Mouse (Mus musculus): ENCODE data around the gene Snap25.

Gene Snap25

GRCm38 (mm10) chr2:136712441-136713015 is 725 bp upstream of the Snap25 start:
- DNase-seq: no peak

GRCm38 (mm10) chr2:136714008-136714411 is 757 bp downstream of the Snap25 start:
- DNase-seq: peak; percentile 54

- no peak for DNase-seq
Observed at GRCm38 (mm10) chr2:136715531-136715930, 2.3 kb downstream of the Snap25 start.

GRCm38 (mm10) chr2:136716400-136716799 is 3.1 kb downstream of the Snap25 start:
- no peak for DNase-seq

- no peak for DNase-seq
Observed at GRCm38 (mm10) chr2:136720235-136720634, 7.0 kb downstream of the Snap25 start.

- no peak for DNase-seq
Observed at GRCm38 (mm10) chr2:136738260-136738659, 25.0 kb downstream of the Snap25 start.

- no peak for DNase-seq
Observed at GRCm38 (mm10) chr2:136742230-136742629, 29.0 kb downstream of the Snap25 start.

- DNase-seq: no peak
Observed at GRCm38 (mm10) chr2:136744683-136745326, 31.6 kb downstream of the Snap25 start.

- no peak for DNase-seq
Observed at GRCm38 (mm10) chr2:136745327-136745994, 32.2 kb downstream of the Snap25 start.

GRCm38 (mm10) chr2:136753682-136754081 is 40.4 kb downstream of the Snap25 start:
- no peak for DNase-seq

- no peak for DNase-seq
Observed at GRCm38 (mm10) chr2:136758809-136759551, 45.7 kb downstream of the Snap25 start.

GRCm38 (mm10) chr2:136778156-136778555 is 64.9 kb downstream of the Snap25 start:
- DNase-seq: no peak

- DNase-seq: no peak
Observed at GRCm38 (mm10) chr2:136778674-136779073, 65.4 kb downstream of the Snap25 start.

GRCm38 (mm10) chr2:136780268-136780667 is 67.0 kb downstream of the Snap25 start:
- no peak for DNase-seq

GRCm38 (mm10) chr2:136784310-136784709 is 71.1 kb downstream of the Snap25 start:
- DNase-seq: no peak

GRCm38 (mm10) chr2:136788379-136788778 is 75.1 kb downstream of the Snap25 start:
- peak; percentile 77 for DNase-seq

GRCm38 (mm10) chr2:136796518-136796917 is 83.3 kb downstream of the Snap25 start:
- DNase-seq: peak; percentile 40

- DNase-seq: no peak
Observed at GRCm38 (mm10) chr2:136798887-136799430, 85.7 kb downstream of the Snap25 start.

- DNase-seq: no peak
Observed at GRCm38 (mm10) chr2:136801102-136801501, 87.8 kb downstream of the Snap25 start.

GRCm38 (mm10) chr2:136802076-136802475 is 88.8 kb downstream of the Snap25 start:
- no peak for DNase-seq

- peak; percentile 71 for DNase-seq
Observed at GRCm38 (mm10) chr2:136803142-136803541, 89.9 kb downstream of the Snap25 start.

- no peak for DNase-seq
Observed at GRCm38 (mm10) chr2:136807992-136808726, 94.9 kb downstream of the Snap25 start.
